Mouse (Mus musculus): Measurements from ENCODE around the gene Sdr39u1.

The Sdr39u1 gene

DNA sequence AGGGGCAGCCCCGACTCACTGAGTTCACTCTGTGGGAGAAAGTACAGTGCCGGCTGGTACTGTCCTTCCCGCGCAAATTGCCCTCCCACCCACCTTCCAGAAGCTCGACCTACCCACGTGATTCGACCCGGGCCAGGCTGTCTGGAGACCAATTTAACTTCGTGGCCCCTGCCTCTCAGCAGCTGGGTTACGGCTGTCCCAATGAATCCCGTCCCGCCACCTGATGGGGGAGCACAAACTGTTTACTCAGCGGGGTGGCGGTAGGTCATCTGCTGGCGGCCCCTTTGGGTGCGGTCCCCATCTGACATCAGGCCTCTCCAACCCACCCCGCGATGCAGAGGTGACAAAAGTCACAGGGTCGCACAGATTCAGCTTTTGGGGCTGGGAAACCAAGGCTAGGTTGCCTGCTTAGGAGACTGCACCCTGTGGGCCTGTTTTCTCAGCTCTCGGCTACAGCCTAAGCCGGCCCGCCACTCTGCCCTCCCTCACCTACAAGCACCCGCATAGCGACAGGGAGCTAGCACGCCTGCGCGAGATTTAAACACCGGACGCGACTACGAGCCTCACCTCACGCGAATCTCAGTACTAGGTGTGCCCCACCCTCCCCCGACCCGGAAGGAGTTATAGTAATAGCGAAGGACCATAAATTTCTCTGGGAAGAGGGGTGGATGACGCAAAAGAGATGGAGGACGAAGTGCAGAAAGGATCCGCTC is at the start of gene Sdr39u1:
Gene Sdr39u1, minus strand, starts transcription at position 593 of the 713 bp plus-strand sequence.
- DNase-seq (ENCODE audit: low spot score) = peak; percentile 77

DNA sequence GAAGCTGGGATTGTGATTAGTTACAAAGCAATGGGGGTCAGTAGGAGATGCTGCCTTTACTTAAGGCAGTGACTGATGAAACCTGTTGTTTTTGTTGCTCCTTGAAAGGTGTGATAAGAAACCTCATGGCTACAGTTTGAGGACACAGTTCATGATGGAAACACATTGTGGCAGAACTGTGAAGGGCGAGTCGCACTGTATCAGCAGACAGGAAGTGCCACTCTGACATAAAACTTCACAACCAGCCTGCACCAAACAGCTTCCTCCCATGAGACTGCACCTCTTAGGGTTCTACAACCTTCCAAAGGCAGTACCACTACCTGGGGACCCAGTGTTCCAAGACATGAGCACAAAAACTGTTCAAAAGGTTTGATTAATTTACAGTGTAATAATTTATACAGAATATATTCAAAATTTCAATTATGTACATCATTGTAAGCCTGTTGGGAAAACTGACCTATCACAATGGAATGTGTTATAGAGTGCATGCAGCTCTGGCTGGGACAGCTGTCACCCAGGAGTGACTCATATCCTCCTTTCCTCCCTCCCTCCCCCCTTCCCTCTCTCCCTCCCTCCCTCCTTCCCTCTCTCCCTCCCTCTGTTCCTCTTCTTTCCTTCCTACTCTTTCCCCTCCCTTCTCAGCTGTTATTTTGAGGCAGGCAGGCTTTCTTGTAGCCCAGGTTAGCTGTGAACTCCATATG is 46.3 kb upstream of the Sdr39u1 start:
- DNase-seq (ENCODE audit: low spot score) = no peak

DNA sequence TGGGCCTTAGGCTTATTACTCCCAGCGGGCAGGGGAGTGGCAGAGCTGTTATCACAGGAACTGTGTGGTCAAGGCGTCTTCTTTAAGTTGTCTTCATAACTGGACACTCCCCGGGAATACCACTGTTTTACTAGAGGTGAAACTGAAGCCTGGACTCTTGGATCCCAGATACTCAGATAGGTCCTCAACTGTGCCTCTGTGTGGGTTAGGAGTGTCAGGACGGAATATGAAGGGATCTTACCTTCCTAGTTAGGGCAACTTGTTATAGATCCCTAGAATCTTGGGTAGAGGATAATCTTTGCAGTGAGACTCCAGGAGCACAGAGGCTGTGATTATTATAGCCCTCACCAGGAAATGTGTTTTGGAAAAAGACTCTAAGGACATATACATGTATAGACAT is 44.5 kb upstream of the Sdr39u1 start, which contains the start of gene Cma1:
Gene Cma1, minus strand, starts transcription at position 101 of the 400 bp plus-strand sequence.
- no peak for DNase-seq (ENCODE audit: low spot score)

DNA sequence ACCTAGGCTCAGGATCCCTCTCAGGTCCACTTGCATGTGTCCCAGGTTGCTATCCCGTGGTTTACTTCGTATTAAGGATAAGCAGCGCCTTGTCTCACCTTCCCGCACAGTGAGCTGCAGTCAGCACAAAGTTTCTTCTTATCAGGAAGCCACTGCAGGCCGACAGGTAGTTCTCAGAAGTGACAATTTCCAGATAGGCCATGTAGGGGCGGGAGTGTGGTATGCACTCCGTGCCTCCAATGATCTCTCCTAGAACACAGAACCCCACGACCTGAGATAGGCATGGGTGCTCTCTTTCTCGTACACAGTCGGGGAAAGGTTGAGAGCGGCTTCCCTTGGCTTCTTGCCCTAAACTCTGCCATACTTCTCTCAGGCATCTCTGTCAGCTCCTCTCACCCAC is 43.5 kb upstream of the Sdr39u1 start:
- no peak for DNase-seq (ENCODE audit: low spot score)

DNA sequence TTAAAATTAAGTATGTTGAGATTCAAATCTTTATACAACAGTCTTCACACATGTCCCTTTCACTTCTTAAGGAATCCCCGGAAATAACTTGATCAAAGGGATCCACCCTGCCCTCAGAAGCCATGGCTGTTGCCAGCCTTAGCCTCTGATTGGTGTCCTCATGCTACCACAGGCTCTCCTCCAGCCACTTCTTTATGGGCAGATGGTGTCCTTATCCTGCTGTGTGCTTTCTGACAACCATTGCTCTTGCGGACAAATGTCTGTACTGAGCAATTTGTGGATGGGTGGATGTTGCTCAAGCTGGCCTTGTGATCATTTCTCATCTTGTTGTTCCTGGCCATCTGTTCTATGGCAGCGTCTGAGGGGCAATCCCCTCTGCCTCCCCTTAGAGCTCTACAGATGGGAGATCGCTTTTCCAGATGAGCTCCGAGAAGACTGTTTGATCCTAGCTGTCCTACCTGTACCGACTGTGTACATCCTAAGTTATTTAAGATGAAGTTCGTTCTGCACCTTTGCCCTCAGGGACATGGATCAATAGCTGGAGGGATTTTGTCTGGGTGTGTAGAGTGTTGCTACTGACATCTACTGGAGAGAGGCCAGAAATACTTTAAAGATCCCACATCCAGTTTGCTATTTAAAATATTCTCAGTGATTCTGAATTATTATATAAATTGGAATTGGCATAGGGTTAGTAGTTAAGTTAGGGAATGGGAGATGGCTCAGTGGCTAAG is 40.1 kb upstream of the Sdr39u1 start:
- DNase-seq (ENCODE audit: low spot score) = no peak

DNA sequence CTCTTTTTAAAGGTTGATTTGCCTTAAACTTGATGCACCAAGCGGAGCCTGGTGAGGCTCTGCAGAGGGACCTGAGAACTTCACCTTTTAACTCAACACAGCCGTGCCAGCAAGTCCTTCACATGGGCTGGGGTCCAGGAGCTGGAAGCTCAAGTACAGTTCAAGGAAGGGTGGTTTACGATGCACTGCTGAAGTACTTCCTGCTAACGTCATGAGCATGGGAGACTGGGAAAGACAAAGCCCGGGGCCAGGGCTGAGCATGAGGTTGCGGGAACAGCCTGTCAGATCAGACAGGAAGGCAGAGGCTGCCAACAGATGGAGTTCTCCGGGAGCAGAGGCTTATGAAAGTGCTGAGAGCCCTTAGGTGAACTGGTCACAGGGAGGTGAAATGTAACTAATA is 33.5 kb upstream of the Sdr39u1 start:
- no peak for DNase-seq (ENCODE audit: low spot score)

DNA sequence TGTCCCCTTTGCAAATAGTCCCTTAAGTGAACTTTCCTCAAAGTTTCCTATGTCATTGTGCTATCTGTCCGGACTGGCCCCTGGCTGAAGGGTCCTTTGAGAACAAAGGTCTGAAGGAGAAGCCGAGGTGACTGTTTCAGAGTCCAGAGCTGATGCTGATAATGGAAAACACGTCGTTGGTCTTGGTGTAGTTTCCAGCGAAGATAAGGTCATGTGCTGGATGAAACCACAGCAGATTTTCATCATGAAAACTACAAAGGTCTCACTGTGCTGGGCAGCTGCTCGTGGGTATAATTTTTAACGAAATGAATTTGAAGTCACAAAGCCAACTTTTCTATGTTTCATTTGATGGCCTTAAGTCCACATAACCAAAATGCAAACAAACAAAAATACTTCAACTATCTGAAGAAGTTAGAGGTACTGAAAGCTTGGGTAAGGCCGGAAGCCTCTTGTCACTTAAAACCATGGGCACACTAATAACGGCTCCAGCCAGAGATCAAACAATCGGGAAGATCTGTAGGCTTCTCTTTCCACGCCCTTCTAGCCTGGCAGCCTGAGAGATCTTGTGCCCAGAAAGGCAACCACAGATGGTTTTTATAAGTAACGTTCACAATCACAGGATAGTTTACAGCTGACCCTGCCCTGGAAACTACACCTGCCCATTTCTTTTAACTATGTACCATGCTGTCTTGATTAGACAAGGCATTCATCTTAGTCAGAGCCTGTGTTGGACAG is 29.3 kb upstream of the Sdr39u1 start:
- no peak for DNase-seq (ENCODE audit: low spot score)

DNA sequence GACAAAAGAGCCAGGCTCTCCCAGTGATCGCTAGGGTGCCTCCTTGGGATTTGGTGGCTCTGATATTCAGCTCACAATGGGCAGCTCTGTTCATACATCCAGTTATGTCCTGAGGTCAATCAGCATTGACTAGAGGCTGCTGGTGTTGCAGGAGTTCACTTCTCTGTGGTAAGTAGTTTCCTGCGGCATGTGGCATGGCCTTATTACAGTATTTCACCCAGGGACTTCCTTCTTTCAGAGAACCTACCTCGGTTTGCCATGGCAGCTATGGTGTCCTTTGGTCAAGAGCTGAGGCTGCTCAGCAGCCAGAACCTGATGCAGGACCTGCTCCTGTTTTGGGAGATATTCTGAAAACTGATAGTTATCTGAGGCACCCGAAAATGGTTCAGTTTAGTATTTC is 26.8 kb upstream of the Sdr39u1 start:
- DNase-seq (ENCODE audit: low spot score) = no peak

DNA sequence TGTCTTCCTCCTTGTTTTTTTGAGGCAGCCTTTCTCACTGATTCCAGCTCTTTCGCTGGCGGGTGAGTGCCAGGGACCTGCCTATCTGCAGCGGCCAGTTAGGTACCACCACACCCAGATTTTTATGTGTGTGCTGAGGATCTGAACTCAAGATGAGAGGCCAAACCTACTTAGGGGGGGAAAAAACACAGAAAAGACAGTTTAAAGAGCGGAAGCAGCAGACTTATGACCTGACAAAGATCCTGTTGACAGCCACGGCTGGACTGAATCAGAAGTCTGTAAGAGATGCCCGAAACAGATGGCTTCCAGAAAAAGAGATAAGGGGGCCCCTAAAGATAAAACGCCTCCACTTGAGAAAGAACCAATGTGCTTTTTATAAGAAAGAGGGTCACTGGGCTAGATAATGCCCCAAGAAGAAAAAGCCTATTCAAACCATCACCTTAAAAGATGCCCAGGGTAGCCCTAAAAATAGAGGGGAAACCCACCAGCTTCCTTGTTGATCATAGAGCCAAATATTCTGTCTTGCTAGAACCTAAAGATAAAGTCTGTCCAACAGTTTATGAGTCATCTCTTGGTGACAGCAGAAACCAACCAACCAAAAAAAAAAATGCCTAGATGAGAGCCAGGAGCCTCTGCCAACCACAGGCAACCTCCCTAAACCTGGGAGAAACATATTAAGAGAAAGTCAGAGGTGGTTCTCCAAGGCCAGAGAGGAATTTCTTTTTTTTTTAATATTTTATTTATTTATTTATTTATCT is 22.6 kb upstream of the Sdr39u1 start:
- DNase-seq (ENCODE audit: low spot score) = no peak

DNA sequence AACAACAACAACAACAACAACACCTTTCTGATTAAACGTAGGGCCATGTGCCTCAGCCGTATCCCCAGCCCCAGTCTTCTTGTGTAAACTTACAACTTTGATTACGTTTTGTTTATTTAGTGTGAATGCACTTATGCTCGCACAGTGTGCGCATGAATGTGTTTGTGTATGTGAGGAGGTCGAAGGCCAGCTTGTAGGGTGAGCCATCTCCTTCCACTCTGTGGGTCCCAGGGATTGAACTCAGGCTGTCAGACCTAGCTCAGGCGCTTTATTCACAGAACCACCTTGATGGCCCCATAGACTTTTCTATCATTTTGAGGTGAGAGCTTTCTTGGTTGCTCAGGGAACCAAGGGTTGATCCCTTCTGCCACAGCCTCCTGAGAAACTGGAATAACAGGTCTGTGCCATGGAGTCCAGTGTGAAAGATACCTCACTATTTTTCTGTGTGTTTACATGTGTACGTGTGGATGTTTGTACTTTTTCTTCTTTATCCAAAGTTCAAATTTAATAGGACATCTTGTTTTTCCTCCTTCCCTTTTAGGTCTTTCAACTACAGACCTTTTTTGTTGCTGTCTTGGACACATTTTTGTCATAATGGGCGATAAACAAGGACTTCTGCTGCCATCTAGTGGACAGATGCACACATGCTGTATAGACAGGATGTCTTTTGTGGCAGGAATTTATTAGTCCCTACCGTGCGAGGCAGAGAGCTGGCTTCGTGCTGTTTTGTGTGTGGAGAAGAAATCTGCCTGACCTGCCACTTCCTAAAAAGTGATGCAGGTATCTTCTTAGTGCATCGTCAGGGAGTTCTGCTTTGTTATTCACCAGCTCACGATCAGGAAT is 18.4 kb upstream of the Sdr39u1 start:
- DNase-seq (ENCODE audit: low spot score) = peak; percentile 20

DNA sequence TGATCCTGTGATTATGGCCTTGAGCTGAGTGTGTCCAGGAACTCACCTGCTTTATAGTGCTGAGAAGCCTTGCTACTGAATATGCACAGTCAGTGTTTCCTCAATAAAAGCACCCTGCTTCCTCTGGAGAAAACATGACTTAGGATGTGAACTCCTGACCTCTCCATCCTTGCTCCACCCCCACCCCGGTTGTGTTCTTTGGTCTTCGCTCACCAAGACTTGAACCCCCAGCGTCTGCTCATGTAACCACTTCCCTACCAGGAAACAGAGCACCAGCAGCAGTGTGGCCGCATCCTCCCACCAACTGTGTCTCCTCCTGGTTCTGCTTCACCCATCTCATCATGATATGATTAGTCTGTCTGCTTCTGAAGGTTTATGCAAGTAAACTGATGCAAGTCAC is 13.3 kb upstream of the Sdr39u1 start:
- no peak for DNase-seq (ENCODE audit: low spot score)

DNA sequence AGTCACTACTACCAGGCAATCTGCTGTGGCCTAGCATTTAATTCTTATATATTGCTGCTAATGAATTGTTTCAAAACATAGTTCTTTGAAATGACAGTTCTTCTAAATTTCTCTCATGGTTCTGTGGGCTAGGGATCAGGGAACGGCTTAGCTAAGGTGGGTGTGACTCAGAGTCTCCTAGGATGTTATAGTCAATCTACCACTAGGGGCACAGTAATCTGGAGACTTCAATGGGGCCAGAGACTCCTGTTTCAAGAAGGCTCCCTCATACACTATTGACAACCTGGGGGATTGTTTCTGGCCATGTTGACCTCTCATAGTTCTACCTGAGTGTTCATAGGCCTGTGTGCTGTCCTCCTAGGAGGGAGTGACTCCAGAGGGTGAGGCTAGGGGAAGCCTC is 5.4 kb upstream of the Sdr39u1 start:
- DNase-seq (ENCODE audit: low spot score) = no peak

DNA sequence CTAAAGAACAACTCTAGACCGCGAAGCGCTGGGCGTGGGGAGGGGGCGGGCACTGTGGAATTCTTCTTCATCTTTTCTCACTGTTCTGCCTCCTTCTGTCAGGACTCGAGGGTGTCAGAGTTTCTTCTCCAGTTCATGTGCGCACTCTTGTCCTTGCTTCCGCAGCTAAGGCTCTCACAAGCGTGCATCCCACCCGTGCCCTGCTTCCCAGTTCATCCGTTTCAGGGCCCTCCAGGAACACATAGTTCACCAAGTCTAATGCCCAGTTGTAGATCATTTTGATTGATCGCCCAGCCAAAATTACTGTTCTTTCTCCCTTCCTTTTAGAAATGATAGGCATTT is 292 bp upstream of the Sdr39u1 start:
- no peak for DNase-seq (ENCODE audit: low spot score)

DNA sequence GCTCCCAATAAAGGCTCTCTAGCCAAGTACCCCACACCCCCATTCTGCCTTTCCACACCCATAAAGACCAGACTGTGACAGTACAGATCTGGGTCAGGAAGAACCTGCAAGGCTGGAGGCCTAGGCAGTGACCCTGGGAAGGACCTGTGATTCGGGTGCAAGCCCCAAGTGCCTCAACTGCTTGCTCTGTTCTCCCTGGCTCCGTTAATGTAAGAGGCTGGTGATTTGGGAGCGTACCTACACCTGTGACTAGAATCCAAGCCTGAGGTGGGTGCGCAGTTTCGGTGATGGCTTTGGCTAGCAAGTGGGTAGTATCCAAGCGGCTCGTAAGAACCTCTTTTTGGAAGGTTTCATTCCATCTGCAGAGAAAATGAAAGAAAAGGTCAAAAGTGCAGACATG is 1.1 kb downstream of the Sdr39u1 start:
- no peak for DNase-seq (ENCODE audit: low spot score)

DNA sequence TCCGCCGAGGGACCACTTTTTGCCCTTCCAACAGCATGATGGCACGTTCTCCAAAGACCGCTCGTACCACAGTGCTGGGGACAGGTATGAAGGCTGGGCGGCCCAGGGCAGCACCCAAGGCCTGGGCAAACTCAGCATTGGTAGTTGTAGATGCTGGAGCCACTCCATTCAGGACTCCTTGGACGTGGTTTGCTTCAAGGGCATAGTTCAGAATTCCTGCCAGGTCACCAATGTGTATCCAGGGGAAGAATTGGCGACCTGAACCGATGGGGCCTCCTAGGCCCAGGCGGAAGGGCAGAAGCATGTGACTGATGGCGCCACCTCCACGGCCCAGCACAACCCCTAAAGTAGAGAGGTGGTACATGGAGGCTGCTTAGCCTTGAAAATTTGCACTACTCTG is 2.4 kb downstream of the Sdr39u1 start:
- DNase-seq (ENCODE audit: low spot score) = no peak

DNA sequence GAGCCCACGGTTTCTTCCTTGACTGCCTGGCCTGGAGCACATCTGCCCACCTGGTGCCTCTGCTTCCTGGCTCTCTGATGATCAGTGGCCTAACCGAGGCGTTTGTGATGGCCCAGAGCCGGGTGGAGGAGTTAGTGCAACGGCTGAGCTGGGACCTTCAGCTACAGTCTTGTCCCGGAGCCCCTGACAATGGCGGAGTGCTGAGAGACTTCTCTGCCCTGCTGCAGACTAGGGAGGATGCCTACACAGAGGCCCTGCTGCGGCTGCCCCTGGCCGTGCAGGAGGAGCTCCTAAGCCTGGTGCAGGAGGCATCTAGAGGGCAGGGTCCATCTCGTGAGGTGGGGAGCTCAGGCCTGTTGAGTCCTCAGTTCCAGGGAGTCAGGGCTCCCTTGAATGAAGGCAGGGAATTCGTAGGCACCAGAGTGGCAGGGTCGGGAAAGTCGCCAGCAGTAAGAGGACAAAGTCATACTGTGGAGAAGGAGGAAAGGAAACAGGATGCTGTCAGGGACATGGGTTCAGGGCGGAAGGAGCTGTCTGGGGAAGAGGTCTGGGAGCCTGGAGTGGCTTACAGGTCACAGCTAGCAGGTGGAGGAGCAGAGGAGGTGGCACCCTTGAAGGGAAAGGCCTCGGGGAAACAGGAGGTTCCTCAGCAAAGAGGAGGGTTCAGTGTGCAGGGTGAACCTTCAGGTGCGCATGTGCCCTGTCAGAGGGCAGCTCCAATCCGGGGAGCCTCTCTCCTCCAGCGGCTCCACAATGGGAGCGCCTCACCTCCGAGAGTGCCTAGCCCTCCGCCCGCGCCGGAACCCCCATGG is 13.3 kb downstream of the Sdr39u1 start:
- DNase-seq (ENCODE audit: low spot score) = no peak

DNA sequence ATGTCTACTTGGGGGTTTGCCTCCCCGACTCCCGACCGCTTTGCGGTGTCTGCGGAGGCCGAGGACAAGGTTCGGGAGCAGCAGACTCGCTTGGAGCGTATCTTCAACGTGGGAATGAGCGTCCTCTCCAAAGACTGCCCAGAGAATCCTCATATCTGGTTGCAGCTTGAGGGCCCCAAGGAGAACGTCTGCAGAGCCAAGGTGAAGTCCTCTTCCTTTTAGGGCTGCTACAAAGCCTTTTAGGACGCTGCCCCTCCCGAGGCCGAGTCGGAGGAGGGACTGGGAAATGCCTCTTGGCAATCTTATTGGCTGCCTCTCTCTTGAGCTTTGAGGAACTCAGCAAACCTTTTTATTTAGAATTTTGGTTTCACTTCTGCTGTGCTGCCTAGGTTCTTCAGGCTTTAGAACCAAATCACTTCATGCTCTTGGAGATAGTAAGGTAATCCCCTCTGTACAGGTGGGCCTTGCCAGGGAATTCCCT is 14.3 kb downstream of the Sdr39u1 start:
- no peak for DNase-seq (ENCODE audit: low spot score)

DNA sequence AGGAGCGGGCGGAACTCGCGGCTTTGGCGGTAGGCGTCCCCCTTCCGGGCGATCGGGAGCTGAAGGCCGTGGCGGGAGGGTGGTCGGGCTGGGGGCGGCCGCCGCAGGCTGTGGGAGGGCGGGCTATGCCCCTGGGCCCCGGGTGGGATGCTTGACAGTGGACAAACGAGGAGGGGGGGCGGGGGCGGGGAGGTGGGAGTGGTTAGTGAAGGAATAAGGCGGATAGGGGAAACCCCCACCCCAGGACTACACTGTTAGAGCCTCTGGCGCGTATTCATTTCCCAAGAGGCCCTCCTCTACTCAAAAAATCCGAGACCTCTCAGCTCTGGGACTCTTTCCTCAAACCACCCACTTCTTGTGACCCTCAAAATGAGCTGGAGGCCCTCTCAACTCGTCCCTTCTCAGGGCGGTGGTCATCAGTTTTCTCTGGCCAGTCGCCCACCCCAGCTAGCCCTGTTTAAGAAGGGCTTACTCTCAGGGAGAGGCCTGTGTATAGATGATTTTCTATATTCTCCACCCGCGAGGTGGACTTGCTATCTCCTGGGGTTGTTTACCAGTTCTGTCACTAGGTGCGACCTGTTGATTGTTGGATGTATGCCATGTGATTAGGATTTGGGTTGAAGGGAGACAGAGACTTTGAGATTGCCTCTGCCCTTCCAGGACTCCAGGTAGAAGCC is 14.8 kb downstream of the Sdr39u1 start:
- no peak for DNase-seq (ENCODE audit: low spot score)

DNA sequence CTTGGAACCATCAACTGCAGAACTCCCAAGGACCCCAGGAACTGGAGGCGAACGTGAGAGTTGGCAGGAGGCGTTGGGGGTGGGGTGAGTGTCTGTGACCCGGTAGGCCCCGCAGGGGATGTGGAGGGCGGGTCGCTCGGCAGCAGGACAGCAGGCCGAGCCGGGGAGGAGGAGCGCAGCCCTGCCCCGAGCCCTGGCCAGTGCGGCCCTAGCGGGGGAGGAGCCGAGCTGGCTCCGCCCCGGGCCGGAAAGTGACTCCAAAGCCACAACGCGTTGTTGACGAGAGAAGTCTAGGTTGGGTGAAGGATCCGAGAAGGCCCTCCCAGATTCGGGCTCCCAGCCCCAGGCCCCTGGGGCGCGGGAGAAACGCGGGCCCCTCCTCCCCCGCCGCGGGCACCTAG is 15.4 kb downstream of the Sdr39u1 start, which contains the start of gene Khnyn:
Gene Khnyn, plus strand, starts transcription at position 235 of the 401 bp plus-strand sequence.
- DNase-seq (ENCODE audit: low spot score) = peak; percentile 91
